Mouse (Mus musculus): ENCODE results near the gene Gemin8.

The Gemin8 gene

GRCm38 (mm10) chrX:166230515-166231267 is 60.4 kb downstream of the Gemin8 start:
- DNase-seq (ENCODE audit: low spot score) = no peak

- no peak for DNase-seq (ENCODE audit: low spot score)
These were observed 65.9 kb downstream of the Gemin8 start for GRCm38 (mm10) chrX:166236131-166236530.

GRCm38 (mm10) chrX:166238831-166239460 is 68.7 kb downstream of the Gemin8 start, which contains the start of gene Gpm6b:
Gene Gpm6b, plus strand, starts transcription at chrX:166238911.
- peak; percentile 59 for DNase-seq (ENCODE audit: low spot score)

GRCm38 (mm10) chrX:166239520-166239919 is 69.3 kb downstream of the Gemin8 start:
- no peak for DNase-seq (ENCODE audit: low spot score)

Measured in ovary, postnatal 36 days (tissue).